Mouse (Mus musculus): ENCODE measurements around the gene Sntb2.
"Not testable (repeated sequence)": the region's sequence is repeated elsewhere in the genome, so short reads cannot be mapped to it uniquely, and the experiment has no call there.

Sntb2 gene

DNA sequence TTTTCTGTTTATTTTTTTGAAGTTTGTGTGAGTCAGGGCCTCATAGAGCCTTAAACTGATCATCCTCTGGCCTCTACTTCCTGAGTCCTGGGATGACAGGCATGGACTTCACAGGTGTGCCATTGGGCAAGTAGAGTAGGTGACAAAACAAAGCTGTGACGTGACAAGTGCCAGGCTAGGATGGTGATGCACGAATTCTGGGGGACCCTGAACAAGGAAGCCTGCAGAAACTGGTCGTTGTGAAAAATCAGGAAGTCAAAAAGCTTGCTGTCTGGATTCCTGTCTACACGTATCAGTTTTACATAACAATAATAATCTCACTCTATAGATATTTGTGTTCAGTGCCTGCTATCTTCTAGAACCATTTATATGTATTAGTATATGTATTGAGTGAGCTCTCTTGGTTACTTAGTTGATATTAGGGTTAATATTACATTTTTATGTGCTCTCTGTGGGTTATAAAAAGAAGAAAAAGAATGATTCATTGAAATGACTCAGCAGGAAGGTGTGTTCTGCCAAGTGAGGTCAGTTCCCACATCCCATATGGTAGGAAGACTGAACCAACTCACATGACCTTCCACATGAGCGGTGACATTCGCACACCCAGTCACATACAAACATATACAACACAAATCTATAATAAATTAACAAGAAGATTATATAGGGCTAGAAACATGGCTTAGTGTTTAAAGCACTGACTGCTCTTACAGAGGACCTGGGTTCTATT lies 37.2 kb downstream of the Sntb2 start:
- peak; percentile 60 for DNase-seq (ENCODE audit: low read depth)

DNA sequence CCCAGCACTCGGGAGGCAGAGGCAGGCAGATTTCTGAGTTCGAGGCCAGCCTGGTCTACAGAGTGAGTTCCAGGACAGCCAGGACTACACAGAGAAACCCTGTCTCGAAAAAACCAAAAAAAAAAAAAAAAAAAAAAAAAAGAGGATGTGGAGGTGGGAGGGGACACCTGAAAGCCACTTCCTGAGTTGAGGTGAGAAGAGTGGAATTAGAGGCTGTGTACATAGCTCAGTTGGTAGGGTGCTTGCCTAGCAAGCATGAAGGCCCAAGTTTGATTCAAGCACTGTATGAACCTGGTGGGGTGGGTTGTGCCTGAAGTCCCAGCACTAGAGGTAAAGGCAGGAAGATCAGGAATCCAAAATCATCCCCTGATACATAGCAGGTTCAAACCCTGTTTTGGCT lies 38.0 kb downstream of the Sntb2 start:
- DNase-seq (ENCODE audit: low read depth), result not testable (repeated sequence)

DNA sequence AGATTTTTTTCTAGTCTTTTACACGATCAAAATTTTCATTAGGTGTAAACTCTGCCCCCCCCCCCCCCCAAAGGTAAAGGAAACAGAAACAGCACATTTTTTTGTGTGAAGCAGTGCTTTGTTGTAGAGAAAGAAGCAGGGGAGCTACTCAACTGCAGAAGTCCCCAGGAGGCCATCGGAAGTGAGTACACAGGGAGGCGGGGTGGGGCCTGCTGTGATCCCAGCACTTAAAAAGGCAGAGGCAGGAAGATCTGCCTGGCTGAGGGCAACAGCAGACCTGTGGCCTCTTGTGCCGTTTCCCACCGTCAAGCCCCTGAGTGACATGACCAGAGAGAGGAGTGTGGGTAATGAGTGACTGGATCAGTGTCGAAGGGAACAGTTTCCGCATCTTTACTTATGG lies 39.2 kb downstream of the Sntb2 start:
- no peak for DNase-seq (ENCODE audit: low read depth)

DNA sequence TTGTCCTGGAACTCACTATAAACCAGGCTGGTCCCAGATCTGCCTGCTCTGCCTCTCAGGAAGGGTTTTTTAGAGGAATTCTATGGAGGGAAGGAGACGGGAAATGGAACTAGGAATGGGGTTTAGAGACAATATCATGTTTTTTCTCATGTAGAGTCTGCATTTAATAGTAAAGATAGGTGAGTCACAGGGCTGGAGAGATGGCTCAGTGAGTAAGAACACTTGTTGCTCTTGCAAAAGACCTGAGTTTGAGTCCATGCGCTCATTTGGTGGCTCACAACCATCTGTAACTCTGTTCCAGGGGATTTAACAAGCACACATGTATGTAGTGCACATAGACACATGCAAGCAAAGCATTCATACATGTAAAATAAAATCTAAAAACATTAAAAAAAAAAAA lies 40.2 kb downstream of the Sntb2 start:
- DNase-seq (ENCODE audit: low read depth), result no peak

DNA sequence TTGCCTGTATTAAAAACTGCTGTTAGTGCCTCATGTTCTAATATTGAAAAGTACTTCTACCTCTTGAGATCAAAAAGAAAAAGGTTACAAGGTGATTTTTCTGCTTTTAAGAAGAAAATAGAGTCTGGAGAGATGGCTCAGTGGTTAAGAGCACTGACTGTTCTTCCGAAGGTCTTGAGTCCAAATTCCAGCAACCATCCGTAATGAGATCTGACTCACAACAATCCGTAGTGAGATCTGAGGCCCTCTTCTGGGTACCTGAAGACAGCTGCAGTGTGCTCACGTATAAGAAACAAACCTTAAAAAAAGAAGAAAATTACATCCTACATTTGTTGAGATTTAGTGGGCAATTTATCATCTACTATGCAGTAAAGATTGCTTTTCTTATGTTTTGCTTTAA lies 40.9 kb downstream of the Sntb2 start:
- no peak for DNase-seq (ENCODE audit: low read depth)

DNA sequence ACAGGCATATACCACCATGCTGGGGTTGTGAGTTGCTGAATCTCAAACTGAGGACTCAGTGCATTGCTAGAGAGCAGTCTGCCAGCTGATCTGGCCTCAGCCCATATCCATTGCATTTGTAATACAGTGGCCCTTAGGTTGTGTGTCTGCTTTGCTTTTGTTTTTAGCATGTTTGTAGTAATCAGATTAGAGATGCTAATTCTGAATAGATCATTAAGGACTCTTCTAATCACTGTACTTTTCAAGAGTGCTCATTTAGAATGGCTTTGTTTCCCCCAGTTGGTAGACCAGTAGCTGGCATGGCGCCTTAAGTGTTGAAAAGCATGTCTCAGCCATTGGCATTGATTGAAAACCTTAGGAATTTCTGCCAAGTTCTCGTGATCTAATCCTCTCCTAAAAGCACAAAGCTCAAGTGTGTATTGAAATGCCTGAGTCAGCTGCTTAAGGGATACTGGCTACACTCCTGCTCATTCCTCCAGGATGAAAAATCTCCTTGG lies 43.3 kb downstream of the Sntb2 start:
- DNase-seq (ENCODE audit: low read depth), result peak; percentile 88

DNA sequence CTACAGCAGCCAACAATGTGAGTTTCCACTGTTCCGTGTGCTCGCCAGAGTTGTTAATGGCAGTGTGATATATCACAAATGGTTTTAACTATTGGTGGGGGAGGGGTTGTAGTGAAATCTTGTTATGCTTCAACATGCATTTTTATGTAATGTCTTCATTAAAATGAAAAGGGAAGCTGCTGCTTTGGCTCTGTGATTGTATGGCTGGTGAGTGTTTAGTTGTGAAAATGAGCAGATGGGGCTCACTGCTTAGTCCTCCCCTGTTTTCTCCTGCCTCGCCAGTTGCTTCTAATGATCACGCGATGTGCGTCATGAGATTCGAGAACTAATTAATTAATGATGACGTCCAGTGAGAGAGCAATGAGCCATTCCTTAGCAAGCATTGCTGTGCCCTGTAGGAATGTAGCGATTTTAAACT lies 49.9 kb downstream of the Sntb2 start:
- DNase-seq (ENCODE audit: low read depth), result no peak

DNA sequence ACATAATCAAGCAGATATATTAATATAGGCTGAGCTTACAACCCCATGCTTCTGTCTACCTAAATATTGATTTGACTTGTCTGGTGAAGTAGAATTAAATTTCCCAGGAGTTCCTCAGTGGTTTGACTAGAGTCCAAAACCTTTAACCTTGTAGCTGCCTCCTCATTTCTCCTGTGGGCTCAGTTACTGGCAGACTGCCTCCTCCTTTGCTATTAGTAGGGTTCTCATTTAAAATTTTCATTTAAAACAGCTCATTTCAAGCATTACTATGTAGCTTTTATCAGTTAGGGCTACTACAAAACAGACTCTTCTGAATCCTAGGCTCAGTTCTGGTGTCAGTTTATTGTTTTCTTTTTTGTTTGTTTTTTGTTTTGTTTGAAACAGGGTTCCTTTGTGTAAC lies 50.4 kb downstream of the Sntb2 start:
- DNase-seq (ENCODE audit: low read depth), result no peak

DNA sequence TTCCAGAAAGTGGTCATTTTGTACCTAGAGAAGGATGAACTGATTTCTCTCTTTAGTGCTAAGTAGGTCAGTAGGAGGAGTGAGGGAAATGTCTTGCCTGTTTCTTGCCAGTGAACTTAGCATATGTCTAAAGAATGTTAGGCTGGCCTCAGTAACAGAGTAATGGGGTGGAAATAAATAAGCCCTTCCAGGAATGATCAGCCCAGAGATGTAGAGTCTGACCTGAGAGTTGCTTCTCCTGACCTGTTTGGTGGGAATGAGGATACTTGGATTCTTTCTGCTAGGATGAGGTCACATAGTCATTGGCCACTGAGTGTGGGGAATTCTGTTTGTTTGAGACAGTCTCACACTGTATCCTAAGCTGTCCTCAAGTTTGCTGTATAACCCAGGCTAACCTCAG lies 52.0 kb downstream of the Sntb2 start:
- no peak for DNase-seq (ENCODE audit: low read depth)

DNA sequence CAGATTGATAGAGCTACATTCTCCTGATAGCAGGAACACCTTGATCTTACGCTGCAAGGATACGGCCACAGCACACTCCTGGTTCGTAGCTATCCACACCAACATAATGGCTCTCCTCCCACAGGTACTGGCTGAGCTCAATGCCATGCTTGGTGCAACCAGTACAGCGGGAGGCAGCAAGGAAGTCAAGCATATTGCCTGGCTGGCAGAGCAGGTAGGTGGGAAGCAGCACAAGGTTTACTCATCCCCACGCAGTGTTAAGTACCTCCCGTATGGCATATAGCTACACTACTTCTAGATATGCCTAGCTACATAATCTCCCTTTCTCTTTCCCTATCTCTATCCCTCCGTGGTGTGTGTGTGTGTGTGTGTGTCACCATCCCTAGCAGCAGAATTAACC lies 55.8 kb downstream of the Sntb2 start:
- DNase-seq (ENCODE audit: low read depth), result no peak

DNA sequence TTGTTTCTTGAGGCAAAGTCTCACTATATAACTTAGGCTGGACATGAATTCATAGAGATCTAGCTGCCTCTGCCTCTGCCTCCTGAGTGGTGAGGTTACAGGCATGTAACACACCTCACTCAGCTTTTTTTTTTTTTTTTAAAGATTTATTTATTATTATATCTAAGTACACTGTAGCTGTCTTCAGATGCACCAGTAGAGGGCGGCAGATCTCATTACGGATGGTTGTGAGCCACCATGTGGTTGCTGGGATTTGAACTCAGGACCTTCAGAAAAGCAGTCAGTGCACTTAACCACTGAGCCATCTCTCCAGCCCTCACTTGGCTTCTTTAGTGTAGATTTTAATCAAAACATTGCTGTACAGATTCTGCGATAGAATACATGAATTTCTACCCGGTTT lies 60.8 kb downstream of the Sntb2 start:
- DNase-seq (ENCODE audit: low read depth), result not testable (repeated sequence)

DNA sequence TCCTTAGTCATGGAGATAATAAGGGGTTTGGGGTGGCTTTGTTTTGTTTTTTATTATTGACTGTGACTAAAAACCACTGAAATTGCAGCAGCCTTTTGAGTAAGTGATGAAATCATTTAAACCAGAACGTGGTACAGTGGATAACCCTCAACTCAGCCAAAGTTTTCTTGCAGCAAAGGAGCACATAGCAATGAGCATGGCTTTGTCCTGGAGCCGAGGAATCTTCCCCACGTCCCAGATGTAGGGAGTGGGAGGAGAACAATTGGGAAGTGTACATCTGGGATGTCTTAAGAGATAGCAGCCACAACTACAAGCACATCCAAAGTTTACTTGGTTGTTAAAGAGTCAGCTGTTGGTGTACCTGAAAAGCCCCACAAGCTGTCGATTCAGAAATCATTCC lies 61.9 kb downstream of the Sntb2 start:
- DNase-seq (ENCODE audit: low read depth), result no peak

DNA sequence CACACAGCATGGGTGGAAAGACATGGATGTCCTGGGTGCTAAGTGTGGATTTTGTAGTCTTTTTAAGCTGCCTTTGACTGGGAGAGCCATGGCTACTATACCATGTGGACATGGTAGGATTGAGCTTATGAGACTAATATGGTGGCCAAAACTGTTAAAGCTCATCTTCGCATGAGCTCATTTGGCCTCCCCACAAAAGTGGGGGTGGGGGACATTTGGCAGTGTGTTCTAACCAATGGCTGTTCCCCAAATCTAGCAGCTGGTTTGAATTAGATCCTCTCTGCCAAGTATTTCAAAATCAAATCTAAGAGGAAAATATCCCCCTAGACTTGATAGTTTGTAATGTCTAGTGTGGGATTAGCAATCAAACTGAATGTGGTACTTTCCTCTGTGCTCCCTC lies 63.5 kb downstream of the Sntb2 start:
- peak; percentile 73 for DNase-seq (ENCODE audit: low read depth)

DNA sequence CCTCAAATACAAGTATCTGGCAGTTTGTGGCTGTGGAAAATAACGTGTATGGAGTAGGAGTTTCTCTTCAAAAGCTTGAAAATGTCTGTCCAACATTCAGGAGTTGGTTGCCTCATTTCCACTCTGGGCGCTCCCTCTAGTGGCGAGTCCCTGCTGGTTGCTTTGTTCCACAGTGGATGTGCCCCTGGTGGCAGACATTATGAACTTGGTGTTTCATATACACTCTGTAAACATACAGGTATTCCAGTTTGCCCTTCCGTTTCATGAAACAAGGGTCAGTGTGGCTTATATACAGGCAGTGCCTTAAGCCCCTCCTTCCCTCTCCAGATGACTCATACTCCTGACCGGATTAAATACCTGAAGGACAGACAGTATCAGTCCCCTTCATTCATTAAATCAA lies 67.0 kb downstream of the Sntb2 start:
- DNase-seq (ENCODE audit: low read depth), result no peak

DNA sequence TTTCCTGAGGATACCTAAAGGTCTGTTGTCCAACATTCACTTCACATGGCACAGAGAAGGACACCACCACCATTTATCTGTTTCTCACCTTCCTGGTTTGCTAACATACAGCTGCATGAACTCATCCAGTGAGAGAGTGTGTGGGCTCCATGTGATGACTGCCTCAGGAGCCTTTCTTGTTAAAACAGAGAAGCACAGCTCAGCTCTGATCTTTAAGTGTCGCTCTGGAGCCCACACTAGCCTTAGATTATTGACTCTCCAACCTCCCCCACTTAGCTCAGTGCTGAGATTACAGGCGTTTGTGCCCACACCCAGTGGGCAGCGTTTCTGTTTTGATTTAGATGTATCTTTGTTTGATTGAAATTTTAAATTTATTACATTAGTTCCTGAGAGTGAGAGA lies 72.2 kb downstream of the Sntb2 start:
- DNase-seq (ENCODE audit: low read depth), result no peak

DNA sequence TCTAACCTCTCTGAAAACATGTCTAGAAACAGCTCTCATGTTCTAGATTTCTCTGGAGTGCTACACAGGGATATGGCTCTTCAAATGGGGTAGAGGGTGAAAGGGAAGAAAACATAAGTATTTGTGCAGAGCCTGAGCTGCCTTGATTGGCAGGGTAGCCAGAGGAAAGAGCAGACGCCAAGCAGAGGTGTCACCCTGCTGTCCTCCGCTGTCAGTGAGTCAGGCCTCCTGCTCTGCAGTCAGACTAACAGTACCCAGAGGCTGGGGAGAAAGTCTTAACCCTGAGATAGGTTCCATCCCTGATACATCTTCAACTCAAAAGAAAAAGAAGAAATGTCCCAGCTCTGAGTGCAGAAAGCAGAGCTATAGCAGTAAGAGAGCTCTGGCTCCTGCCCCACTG lies 77.1 kb downstream of the Sntb2 start:
- DNase-seq (ENCODE audit: low read depth), result no peak

DNA sequence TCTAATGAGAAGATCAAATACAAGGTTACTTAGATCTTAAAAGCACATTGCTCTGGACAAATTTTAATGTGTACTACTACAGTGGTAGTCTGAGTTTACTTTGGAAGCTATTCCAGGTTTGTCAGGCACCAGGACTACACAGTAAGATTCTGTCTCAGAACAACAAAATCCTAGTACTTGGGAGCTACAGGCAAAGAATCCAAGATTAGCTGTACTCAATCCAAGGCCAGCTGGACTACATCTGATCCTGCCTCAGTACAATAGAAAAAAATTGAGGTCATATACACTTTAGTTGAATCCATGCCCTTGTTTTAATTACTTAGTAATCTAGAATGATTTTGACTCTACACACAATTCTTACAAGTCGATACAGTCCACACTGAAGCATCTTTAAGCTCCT lies 79.4 kb downstream of the Sntb2 start:
- DNase-seq (ENCODE audit: low read depth), result no peak

DNA sequence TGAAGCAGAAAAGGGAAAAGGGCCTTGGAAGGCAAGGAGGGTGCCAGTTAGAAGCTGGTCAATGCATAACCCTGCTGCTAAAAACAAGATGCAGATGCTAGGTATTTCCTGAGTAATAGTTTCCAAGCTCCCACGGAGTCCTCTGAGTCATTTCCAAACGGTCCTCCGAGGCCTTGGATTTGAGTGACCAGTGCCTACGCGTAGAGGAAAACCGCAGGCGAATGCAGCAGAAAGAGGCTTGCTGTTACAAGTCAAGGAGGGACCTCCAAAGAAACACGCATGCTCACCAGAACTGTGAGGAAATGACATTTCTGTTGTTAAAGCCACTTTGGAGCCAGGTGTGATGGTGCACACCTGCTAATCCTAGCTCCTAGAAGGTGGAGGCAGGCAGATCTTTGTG lies 87.9 kb downstream of the Sntb2 start:
- no peak for DNase-seq (ENCODE audit: low read depth)

DNA sequence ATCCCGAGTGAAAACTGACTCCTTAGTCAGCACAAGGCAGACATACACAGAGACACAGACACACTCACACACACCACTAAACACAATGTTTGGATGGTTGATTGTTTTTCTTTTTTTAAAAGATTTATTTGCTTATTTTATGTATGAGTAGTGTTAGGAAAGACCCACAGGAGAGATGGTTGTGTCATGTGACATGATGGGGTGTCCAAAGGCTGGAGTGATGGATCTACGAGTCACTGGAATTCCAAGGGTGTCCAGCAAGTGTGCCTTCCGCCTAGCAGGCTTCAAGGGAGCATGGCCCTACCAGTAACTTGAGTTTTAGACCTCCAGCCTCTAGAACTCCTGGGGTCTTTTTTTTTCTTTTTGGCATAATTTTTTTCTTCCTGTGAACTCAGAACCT lies 93.8 kb downstream of the Sntb2 start:
- no peak for DNase-seq (ENCODE audit: low read depth)

DNA sequence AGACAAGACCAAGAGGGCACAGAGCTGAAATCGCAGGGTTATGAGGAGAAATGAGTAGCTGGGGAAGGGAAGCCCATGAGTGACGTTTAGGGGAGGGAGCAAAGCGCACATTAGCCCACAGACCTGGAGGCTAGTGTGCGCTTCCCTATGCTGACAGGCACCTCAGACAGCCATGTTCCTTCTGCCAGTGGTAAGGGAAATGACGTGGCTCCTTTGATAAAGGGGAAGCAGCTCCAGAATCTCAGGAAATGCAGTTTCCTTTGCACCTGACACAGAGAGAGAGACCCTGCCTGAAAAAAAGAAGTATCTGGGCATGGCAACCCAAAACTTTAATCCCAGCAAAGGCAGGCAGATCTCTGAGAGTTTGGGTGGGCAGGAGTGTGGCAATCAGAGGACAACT lies 94.5 kb downstream of the Sntb2 start:
- no peak for DNase-seq (ENCODE audit: low read depth)

DNA sequence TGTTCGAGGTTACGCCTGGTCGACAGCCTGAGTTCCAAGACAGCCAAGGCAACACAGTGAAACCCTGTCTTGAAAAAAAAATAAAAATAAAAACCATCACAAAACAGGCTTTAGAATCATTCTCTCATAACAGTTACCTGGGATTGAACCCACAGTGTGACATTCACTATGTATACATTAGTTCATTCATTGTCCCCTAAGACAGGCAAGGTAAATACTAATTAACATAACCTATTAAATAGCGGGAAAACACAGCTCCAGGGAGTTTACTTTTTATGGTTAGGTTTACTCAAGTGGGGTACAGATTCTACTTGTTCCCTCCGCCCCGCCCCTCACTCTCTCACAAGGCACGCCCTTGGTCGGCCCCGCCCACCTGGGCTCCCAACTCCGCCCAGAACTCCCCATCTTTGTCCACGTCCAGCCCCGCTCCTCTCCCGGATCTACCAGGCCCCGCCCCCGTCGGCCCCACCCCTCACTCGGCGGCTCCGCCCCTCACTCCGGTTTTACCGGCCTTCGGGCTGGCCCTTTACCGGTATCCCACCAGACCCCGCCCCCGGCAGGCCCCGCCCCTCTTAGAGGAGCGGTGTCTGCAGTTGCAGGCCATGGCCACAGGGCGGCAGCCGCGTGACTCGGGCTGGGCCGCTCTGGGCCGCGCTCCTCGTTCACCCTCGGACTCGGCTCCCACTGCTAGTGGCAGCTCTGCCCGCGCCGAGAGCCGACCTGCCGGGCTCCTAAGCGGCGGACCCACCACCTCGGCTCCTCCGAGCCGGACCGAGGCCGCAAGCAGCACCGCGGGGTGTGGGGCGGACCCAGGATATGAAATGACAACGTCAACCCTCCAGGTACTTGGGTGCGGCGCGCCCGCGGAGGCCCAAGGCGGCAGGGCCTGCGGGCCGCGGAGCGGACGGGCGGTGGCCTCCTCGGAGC lies 95.4 kb downstream of the Sntb2 start, which contains the start of gene Vps4a:
Gene Vps4a (plus strand): TSS at position 573 of the 927 bp plus-strand sequence.
- peak; percentile 67 for DNase-seq (ENCODE audit: low read depth)

DNA sequence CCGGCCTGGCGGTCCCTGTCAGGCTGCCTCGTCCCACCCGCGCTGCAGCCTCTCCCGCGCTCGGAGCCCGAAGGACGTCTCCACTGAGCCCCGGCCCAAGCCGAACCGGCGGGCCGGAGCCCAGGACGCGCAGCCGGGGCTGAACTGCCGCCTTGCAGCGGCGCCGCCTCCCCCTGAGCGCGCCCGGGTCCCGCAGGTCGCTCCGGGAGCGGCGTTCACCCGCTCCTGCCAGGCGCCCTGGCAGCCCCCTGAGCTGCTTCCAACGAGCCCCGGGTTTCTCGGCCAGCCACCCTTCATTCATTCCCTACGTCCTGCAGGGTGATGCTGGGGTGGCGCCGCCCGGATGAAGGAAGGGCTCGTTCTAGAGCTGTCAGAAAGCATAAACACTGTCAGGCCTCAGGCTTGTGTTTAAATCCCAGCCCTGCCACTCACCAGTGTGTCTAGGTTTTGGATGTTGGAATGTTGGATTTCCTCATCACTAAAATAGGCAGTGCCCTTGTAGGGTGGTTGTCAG lies 96.1 kb downstream of the Sntb2 start:
- DNase-seq (ENCODE audit: low read depth), result no peak

DNA sequence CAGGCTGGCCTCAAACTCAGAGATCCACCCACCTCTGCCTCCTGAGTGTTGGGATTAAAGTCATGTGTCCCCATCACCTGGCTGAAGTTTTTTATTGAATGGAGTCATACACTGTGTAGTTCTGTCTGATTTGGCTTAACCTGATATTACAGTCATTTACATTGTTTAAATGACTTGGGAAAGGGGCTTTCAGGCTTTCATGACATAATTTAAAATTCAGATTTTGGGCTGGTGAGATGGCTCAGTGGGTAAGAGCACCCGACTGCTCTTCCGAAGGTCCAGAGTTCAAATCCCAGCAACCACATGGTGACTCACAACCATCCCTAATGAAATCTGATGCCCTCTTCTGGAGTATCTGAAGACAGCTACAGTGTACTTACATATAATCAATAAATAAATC lies 98.1 kb downstream of the Sntb2 start:
- DNase-seq (ENCODE audit: low read depth), result not testable (repeated sequence)

Data from fibroblast of lung, adult 2 months (primary cell).